Mouse (Mus musculus): ENCODE results near the gene Copg2.

The Copg2 gene

DNA sequence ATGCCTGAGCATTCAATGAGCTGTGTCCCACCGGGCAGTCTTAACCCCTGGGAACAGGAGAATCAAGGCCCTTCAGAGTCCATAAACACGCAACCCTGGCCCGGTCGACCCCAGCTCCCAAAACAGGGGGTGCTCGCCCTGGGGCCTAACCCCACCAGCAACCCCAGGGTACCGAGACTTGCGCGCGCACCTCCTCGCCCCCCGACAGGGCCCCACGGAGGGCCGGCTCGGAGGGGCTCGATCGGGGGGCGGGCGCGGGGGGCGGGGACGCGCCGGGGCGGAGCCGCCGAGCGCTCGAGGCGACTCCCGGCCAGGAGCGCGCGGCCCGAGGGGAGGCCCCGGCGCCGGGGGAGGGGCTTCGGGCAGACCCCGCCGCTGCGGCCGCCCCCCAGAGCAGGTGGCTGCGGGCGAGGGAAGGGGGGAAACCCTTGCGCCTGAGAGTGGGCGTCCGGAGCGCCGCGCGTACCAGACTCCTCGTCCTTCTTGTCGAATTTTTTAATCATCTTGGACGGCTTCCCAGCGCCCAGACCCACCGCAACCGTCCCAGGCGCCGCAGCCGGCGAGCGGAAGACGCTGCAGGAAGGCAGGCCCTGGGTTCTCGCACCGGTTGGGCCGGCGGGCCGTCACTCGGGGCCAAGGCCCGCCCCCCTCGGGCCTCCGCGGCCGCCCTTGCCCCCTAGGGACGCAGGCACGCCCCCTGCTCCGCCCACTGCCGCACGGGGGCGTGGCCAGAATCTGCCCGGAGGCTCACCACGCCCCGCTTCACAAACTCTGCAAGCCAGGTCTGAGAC lies at the start of gene Copg2:
Gene Copg2 (minus strand): TSS at position 600 of the 791 bp plus-strand sequence.
- DNase-seq = peak; percentile 90 to 94

DNA sequence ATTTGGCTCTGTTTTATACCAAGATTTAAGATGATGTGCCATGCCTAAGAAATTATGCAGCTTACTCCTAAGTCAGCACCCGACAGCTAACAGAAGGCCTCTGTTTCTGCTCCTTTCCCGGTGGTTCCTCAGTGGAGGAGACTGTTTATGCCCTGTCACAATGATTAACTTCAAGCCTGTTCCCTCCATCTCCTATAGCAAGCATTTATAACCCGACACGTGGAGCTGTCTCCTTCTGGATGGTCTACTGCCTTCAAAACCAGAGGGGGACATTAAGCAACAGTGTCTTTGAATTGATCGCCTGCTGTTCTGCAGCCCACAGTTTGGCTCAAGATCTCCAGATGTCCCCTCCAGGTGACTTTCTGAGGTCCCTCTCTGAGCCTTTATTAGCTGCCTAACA lies 42.7 kb upstream of the Copg2 start:
- DNase-seq = no peak

DNA sequence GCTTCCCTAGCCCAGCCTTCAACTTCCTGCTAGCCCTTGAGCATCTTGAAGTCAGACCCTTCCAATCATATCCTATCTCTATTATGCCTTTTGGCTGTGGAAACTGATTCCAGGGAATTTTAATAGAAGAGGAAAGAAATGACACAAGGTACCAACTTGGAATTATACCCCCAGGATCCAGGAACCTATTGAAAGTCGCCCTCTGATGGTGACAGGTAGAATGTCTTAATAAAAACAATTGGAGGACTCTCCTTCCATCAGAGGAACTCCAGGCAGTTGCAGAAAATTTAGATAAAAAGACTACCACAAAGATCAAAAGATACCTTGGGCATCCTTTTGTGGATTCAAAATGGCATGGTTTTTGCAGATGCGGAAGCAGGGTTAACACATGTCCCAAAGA lies 26.2 kb upstream of the Copg2 start:
- no peak for DNase-seq

DNA sequence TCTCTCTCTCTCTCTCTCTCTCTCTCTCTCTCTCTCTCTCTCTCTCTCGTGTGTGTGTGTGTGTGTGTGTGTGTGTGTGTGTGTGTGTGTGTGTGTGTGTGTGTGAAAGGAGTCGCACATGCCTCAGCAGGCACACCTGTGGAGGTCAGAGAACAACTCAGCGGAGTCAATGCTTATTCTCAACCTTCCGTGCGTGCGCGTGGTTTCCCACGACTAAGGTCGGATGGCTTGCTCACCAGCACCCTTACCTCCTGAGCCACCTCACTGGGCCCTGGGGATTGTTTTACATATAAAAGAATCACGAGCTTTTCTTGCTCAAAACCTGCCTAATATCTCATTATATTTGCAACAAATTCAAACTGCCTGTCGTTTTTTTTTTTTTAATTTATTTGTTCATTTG lies 25.2 kb upstream of the Copg2 start:
- DNase-seq = no peak

DNA sequence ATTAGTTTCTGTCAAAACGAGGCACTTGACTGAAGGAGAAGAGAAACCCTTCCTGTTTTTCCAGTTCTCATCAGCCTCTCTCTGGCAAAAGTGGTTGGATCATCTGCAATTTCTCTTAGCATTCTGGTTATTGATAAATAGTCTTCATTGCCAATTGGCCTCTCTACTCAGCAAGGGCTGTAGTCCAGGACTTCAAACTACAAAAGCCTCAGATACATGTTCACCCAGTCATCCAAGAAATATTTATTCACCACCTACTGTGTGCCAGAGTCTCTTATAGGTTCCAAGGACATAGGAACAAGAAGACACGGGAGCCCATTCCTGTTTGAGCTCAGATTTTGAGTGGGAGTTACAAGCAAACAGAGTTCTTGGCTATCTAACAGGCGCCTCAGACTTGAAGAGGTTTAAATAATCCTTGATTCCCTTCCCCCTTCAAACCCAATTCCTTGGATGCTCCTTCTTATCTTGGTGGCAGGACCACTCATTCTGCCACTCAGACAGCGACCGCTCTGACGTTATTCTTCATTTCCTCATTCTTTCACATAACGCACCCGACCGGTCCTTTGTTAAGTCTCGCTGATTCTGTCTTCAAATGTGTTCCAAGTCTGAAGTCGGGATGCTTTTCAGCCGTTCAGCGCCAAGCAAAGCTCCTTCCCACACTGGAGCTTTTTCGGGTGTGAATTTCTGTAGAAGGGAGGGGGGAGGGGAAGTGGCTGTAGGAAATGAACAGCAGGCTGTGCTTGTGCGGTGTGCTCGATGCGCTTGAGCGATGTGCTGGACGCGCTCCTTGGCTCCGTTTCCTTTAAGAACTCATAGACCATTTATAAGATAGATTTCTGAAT lies 24.5 kb upstream of the Copg2 start:
- DNase-seq = peak; percentile 5 to 7

DNA sequence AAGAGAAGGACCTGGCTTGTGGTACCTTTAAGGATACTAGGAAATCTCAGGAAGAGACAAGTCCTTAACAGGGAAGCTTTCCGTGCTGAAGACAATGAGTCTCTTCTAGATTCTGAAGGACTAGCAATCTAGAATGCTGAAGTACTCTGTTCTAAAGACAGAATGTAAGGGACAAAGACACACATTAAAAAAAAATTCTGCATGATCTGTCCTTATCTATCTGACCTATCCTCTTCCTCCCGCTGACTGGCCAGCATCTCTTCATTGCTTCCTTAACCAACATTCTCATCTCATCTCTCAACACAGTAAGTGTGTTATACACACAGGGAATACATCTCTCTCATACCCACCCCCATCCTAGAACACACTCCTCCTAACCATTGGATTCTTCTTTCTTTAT lies 18.9 kb upstream of the Copg2 start, which contains the start of gene Tsga13:
Gene Tsga13 (minus strand): TSS at position 101 of the 400 bp plus-strand sequence.
- DNase-seq = no peak

DNA sequence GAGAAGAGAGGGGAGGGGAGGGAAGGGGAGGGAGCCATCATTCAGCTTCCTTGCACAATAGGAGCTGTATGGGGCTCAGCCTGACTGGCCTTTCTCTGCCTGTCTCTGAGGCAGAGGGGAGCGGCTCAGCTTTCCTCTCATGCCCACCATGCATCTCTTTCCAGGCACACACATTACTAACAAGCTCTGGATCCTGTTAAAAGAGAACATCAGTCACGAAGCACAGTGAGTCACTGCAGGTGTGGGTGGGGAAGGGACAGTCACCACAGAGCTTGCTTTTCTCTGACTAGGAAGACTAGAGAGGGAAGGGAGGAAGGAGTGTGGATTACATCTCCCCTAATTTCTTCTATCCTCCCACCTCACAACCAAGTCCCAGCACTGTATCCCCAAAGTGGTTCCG lies 11.4 kb upstream of the Copg2 start:
- no peak for DNase-seq

DNA sequence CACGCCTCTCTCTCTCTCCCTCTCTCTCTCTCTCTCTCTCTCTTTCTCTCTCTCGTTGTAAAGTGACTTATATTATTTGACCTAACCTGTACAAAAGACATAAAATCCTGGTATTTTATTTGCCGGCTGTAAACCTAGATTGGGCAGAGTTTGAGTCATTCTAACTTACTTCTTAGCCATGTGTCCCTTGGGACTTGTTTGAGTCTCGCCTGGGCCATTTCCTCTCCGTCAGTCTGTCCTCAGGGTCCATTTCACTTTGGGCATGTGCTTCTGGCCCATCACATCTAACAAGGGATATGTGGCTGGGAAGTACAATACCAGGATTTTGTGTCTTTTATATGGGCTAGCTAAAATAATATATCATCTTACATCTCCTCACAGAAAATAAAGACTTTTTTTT lies 8.3 kb upstream of the Copg2 start:
- DNase-seq = no peak

DNA sequence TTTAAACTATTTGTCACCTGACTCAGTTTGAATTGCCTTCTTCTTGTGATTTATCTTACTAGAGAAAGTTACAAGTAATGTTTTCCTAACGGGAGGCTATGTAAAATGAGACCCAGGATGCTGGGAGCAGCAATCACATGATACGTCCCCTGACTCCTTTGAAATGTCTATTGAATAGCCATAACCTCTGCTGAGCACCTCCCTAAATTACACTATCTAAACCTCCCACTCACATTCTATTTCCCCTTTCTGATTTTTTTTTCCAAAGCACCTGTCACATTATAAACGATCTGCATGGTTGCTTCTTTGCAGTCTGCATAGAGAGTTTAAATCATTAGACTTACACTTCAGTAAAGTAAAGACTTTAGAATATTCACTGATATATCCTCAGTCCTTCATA lies 7.4 kb upstream of the Copg2 start:
- DNase-seq = no peak

DNA sequence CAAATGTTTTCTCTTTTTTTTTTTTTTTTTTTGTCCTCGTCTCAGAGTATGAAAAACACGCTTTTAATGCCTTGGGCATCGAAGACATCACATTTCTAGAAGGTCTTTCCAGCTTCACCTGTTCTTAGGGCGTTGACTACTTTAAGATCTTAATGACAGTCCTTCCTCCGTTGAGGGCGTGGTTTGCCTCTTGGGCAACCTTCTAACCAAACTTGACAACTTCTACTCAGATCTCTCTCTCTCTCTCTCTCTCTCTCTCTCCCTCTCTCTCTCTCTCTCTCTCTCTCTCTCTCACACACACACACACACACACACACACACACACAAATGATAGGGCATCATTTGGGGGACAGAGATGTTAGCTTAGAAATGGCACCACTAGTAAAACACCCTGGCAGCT lies 926 bp upstream of the Copg2 start:
- DNase-seq = no peak

DNA sequence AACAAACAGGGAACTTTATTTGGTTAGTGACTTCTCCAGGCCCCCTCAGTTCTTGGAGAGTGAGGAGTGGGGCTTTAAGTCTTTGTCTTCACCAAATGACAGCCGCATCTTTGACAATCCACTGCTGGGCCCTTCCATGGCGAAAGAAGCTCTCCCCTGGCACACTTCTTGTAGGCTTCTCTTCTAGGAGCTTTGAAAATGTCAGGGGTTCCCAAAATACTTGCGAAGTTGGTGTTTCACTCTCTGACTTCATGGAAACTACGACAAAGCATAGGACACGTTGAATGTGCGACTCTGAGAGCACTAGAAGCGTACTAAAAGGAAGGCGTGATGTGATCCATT lies 363 bp upstream of the Copg2 start:
- no peak for DNase-seq

DNA sequence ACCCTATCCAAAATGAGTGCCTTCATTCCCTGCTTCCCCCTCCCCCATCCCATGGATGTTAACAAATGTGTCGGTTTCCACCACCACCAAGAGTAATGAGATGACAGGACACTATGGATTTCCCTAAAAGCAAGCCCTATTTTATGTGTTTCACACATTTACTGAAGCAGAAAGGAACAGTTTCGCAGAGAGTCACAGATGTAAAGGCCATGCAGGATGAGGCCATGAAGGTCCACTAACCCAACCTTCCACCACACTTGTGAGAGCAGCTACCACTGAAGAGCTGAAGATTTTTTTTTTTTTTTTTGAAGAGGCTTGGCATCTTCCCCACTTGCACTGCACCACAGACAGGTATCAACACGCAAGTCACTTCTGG lies 787 bp downstream of the Copg2 start:
- DNase-seq = peak in 1 of 2 experiments; percentile 33

DNA sequence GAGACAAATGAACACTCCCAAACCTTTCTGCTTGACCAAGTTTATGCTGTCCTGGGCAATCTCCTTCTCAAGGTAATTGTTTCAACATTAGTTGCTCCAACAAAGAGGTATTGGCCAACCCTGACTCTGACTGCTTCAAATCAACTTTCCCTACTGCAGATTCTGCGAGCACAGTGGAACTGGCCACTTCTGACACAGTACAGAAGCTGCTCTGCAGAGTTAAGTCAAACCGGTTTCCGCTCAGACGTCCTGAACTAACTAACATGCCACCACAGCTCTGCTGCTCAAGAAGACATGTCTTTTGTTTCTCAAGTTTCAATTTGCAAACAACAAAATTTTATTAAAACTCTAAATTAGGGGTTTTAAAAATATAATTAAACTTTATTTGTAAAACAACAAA lies 3.5 kb downstream of the Copg2 start:
- no peak for DNase-seq

DNA sequence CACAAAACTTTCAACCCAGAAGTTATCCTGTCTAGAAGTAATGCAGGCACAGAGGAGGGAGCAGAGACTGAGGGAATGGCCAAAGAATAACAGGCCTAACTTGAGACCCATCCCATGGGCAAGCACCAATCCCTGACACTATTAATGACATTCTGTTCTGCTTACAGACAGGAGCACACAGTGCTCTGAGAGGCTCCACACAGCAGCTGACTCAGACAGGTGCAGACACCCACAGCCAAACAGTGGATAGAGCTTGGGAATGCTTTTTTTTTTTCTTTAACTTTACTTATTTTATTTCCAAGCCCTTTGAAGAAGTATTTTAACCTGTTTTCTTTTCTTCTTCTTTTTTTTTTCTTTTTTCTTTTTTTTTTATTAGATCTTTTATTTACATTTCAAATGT lies 4.8 kb downstream of the Copg2 start:
- no peak for DNase-seq

DNA sequence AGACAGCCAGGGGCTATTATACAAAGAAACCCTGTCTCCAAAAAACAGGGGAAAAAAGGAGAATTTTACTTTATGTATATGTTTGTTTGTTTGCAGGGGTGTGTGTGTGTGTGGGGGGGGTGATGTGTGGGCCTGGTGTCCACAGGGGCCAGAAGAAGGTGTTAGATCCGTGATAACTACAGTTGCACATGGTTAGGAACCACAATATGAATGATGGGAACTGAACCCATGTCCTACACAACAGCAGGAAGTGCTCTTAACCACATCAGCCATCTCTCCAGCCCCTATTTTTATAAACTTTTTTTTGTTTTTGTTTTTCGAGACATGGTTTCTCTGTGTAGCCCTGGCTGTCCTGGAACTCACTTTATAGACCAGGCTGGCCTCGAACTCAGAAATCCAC lies 11.7 kb downstream of the Copg2 start:
- no peak for DNase-seq

DNA sequence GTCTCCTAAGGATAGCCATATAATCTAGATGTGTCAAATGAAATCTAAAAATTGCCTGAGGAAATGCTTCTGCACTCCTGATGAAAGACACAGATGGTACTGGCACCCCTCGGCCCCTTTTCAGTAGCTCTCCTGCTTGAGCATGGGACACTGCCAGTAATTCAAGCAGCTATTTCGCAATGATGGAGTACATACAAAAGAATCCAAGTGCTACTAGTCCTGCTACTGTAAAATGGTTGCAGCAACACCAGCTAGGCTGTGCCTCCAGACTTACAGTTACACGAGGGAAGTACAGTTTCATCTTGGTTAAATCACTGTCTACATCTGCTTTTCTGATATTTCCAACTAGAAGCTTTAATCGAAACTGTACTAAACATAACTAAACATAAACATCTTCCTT lies 13.1 kb downstream of the Copg2 start:
- peak; percentile 57 to 58 for DNase-seq

DNA sequence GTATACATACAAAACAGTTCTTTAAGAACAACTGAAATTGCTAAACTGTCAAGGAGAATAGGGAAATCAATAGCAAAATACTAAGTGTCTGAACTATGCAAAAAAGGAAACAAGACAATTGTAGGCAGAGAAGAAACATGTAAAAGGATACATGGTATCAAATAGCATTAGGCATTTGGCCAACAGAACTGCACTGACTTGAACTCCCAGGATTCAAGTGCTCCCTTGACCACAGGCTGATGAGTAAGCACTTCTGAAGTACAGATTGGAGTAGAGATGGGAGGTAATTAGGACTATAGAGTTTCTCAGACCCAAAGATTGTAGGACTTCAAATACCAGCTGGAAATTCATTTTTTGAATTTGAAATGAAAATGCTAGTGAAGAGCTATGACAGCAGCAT lies 19.9 kb downstream of the Copg2 start:
- DNase-seq = no peak

DNA sequence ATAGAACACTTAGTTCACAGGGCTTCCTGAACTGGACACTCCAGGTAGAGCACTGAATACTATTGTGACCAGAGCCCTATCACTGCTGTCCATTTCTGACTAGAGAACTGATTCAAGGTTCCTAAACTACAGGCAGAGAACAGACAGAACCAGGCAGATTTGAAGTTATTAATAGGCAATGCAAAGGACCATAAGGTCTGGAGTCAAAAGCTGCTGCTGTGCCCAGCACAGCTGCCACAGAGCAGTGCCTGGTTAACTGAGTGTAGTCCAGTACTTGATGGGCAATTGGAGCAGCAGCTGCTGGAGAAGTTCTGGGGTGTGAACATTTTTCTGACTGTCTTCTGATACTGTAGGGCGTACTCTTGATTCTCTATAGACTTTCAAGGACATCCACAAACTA lies 30.1 kb downstream of the Copg2 start:
- no peak for DNase-seq

DNA sequence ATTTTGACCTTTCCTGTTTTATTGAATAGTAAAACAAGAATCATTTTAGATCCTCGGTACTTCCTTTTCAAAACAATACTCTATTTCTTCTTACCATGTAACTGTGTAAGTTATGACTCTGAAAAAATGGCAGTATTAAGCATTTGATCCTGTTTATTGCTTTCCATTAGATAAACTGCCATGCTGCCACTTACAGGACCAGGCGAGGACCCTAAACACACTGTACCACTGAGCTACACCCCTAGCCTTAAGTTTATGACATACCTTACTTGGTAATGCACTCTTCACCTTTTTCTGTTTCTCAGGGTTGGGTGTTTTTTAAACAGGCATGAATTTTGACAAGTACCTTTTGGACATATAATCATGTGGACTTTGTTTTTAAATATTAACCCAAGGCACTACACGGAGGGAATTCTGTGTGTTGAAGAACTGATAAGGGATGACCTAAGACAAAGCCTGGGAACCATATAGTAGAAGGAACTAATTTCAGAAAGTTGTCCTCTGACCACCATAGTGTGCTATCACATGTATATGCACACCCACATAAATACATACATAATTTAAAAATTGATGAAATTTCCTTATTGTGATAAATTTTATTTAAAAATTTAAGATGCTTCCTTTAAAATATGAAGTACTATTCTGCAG lies 31.4 kb downstream of the Copg2 start:
- no peak for DNase-seq

DNA sequence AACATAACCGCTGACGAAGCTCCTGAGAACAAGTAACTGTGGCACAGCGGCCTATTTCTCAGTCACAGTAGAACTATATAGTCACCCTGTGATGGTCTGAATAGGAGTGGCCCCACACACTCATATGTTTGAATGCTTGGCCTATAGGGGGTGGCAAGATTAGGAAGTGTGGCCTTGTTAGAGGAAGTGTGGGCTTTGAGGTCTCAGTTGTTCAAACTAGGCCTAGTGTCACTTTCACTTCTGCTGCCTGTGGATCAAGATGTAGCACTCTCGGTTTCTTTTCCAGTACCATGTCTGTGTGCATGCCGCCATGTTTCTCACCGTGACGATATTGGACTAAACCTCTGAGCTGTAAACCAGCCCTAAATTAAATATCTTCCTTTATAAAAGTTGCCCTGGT lies 40.6 kb downstream of the Copg2 start:
- no peak for DNase-seq

DNA sequence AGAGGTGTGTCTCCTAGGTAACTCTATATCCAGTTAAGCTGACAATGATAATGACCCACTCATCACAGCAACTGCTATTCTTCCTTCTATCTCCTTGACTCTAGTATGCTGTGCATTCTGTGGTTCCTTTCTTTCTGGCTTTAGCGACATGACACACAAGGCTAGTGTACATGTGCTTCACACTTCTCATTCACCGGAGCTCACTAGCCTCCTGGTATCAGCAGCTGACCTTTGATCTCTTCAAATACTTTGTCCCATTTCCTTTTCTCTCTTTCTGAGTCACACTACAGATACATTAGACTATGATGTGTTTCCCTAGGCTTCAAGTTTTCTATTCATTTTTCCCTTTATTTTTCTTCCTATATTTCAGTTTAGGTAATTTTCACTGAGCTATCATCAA lies 41.4 kb downstream of the Copg2 start:
- DNase-seq = no peak

DNA sequence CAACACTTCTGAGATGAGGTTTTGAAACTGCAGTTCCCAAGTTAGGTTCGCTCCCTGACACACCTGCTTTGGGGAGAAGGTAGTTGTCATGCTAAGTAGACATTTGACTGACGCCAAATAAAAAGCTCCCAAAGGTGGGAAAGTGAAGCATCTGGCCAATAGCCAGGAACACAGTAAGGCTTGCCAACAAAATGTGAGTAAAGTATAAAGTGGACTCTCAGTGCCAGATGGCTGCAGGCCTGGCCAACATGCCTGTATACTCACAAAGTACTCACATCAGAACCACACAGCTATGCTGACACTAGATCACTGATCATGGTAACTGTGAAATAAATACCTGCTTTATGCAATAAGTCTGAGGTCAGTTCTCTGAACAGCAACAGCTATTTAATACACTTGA lies 46.8 kb downstream of the Copg2 start:
- DNase-seq = peak; percentile 13 to 41

DNA sequence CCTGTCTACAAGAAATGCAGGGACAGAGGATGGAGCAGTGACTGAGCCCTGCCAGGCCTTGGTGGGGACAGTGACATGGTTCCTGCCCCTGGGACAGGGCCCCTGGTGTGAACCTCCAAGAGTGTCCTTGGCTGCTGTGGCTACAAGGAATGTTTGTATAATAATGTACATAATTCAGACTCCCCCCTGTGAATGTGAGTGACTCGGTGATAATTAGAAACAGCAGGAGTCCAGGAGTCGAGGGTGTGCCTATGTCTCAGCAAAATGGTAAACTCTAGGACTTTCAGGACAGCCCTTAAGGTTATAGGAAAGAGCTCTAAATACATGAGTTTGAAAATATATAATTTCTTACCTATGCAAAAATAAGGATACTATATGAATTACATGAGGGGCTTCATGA lies 64.4 kb downstream of the Copg2 start:
- no peak for DNase-seq

DNA sequence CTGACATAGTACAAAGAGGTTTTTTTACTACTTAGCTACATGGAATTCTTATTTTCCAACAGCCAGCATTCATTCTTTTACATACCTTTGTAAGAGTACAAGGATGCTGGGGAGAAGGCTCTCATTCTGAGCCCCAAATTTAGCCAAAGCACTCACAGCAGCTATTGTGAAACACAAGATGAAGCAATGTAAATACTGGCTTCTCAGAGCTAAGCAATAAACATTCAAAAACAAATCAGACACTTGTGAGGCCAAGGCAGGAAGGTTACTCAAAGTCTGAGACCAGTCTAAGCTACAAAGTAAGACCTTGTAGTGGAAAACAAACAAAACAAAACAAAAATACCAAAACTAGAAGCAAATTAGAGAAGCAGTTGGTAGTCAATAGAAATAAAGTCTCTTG lies 83.0 kb downstream of the Copg2 start:
- DNase-seq = no peak
